Mouse (Mus musculus) gastrocnemius, postnatal 25 days (tissue): ENCODE measurements around the gene Zc3h4. TPM values are rescaled to one million over a fixed set of nuclear protein-coding genes. Genes with fewer than 3 reads are reported as not detected.
A peak's percentile ranks its signal among the peaks of the same experiment; 100 is the strongest.

Experiments used
- DNase-seq: peaks from one replicate; pipeline ENCODE4 v3.0.0; 2022
- total RNA-seq, 2 experiments: library from RNA; stranded (reverse); gene quantifications; 1 replicate in 1 of 2; 2 replicates in 1 of 2; pipeline ENCODE4 v1.2.3; 2021

Gene Zc3h4
- total RNA-seq, 2 experiments from 2014 or later, result 22.4 to 25.6 TPM

DNA sequence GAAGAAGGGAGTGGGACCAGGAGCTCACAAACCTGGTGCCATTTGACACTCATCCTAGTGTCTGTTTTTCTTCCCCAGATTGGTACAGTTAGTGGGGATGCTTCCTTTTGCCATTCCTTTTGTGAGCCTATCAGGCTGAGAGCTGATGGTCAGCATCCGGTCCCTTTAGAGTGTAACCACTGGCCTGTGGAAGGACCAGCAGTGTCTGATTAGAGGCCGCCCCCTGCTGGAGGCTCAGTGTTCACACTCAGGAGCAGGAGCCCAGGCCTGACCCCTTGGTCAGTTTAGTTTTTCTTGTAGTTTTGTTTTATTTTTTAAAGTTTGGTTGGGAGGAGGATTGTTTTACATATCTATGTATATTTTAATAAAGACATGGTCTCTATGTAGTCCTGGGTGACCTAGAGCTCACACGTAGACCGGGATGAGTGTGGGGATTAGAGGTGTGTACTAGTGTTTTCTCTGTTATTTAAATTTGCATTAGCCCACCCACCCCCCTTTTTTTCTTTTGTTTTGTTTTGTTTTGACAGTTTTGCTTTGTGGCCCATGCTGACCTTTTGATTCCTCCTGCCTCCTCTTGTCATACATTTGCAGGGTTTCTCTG is 25.5 kb downstream of the Zc3h4 start:
- peak; percentile 74 for DNase-seq

DNA sequence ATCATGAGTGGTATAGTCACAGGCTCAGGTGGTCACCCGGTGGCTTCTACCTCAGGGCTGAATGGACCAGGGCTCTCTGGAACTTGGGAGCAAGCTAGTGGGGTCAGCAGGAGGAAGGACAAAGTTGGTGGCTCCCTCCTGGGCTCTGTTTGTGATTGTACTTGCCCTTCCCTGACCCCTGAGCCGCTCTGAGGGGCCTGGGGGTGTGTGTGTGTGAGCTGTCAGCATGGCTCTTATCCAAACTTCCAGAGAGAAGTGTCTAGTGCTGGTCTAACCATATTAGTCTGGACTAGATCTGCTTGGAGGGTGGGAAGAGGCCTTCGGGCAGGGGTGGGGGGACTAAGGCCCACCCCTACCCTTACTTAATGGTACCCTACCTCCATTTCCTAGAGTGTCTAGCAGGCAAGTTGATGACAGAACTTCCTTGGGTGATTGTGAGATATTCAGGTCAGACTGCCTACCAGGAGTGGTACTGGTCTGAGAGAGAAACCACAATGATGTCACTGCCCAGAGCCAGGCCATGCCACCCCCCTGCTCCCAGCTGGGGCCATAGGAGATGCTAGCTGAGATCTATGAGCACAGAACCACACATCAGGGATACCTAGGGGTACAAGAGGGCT is 32.8 kb downstream of the Zc3h4 start:
- no peak for DNase-seq

DNA sequence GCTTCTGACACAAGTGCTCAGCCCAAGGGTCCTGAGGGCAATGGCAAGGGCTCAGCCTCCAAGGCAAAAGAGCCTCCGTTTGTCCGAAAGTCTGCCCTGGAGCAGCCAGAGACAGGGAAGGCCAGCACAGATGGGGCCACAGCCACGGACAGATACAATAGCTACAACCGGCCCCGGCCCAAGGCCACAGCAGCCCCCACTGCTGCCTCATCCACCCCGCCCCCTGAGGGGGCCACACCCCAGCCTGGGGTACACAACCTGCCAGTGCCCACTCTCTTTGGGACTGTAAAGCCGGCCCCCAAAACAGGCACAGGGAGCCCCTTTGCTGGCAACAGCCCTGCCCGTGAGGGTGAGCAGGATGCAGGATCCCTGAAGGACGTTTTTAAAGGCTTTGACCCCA is 34.4 kb downstream of the Zc3h4 start:
- DNase-seq, result no peak

DNA sequence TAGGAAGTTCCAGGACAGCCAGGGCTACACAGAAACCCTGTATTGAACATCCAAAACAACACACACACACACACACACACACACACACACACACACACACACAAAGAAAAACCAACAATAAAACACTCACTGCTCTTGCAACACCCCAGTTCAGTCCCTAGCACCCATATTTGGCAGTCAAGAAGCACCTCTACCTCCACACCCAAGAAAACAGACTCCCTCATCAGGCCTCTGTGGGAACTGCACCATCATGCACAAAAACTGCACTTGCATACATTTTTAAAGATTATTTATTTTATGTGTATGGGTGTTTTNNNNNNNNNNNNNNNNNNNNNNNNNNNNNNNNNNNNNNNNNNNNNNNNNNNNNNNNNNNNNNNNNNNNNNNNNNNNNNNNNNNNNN is 40.5 kb downstream of the Zc3h4 start:
- DNase-seq, result no peak

DNA sequence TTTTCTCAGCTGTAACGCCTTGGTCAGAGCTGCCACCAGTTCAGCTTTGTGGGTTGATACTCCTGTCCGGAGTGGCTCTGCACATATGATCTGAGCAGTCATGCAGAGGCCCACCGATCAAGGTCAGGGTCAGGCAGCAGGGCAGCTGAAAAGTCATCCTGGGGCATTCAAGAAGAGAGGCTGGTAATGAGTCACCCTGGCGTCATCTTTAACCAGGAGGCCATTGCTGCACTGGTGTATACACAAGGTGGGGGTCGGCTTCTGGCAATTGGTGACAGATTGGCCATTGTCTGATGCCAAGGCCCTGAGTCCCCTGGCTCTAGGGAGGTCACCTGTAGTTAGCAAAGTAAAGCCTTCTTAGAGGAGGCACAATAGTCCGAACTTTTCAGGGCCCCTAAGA is 50.9 kb downstream of the Zc3h4 start:
- DNase-seq, result no peak

DNA sequence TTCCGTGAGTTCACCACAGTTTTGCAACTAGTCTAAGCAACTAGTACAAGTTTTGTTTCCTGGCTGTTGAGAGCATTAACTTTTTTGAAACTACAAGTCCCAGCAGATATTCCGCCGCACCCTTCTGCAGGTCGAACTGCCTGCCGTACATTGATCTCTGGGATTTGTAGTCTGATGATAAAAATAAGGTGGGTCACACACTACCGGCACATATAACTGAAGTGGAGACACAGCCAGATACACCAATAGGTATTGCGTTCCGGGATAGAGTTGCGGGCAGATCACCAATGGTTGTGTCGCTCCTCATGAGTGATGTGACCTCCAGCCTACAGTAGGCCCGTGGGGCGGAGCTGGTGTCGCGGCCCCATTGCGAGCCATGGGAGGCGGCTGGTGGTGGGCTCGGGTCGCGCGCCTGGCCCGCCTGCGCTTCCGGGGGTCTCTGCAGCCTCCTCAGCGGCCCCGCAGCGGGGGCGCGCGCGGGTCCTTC is 51.9 kb downstream of the Zc3h4 start, which contains the start of gene Tmem160:
Gene Tmem160 (plus strand): TSS at position 193 of the 487 bp plus-strand sequence.
- DNase-seq, result peak; percentile 94

DNA sequence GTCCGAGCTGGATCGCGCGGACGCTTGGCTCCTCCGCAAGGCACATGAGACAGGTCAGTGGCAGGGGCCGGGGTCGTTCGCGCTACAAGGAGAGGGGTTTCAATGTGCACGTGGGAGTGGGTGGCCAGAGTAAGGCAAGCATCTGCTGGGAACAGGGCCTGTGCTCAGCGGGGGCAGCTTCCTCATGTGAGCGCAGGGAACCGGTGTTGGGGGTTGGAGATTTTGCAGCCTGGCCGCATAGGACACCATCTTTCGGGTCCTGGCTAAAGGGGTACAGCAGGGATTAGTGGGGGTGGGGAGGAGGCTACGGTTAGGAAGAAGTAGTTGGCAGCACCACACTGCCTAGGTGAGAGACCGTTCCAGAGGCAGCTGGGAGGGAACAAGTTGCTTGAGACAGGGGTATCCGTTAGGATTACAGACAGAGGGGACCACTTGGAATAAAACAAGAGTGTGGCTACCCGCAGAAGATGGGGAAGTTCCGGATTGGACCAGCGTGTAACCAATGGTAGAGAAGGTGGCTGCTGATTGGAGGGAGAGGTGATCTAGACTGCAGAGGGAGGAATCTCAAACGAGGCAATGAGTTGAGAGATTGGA is 52.5 kb downstream of the Zc3h4 start:
- peak; percentile 31 for DNase-seq

DNA sequence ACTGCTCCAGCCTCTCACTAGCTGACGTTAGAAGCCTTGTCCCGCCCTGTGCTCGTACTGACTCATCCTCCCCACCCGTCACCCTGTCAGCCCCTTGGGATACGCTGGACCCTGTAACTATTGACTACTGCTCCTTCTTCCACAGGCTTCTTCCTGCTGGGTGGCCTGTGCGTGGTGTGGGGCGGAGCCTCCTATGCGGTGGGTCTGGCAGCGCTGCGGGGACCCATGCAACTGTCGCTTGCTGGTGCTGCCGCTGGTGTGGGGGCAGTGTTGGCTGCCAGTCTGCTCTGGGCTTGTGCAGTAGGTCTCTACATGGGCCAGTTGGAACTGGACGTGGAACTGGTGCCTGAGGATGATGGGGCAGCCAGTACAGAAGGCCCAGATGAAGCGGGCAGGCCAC is 54.3 kb downstream of the Zc3h4 start:
- no peak for DNase-seq

DNA sequence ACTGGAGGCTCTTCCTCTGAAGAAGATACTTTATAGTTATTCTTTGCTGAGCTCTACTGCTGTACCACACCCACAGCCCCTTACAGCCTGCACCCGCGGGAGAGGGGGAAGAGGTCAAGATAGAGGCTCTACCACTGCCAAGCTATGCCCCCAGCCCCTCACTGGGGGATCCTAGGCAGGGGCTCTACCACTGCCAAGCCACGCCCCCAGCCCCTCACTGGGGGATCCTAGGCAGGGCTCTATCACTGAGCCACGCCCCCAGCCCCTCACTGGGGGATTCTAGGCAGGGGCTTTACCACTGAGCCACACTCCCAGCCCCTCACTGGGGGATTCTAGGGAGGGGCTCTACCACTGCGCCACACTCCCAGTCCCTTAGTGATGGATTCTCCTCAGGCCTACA is 55.6 kb downstream of the Zc3h4 start:
- no peak for DNase-seq

DNA sequence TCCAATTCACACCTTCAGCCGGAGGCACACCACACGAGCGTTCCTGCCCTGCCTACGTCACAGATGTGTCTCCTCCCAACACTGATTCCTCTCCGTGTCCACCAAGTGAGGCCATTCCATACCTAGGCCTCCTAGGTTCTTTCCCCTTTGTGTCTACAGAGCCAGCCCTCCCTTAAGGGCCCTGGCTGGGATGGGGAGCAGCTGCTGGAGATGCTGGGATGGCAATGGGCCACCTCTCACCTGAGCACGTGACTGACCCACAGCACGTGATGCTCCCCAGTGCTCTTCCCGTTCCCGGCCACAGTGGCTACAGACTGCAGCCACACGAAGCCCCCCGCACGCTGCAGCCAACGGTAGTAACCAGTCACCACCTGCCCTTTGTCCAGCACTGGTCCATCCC is 59.9 kb downstream of the Zc3h4 start:
- no peak for DNase-seq

DNA sequence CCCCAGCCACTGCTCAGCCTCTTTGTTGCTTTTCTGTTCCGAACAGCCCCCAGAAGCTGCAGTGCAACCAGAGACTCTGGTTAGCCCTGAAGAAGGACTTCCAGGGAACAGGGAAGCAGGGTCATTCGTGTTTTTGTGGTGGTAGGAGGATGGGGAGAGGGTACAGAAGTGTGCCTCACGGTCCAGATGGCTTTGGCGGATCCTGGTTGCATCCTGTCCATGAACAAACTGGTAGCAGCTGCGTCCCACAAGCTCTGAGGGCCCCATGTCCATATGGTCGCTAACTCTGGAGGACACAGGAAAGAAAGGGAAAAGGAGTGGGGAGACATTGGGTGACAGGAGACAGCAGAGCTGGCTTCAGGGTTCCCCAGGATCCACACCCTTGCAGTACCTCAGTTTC is 60.4 kb downstream of the Zc3h4 start:
- no peak for DNase-seq

DNA sequence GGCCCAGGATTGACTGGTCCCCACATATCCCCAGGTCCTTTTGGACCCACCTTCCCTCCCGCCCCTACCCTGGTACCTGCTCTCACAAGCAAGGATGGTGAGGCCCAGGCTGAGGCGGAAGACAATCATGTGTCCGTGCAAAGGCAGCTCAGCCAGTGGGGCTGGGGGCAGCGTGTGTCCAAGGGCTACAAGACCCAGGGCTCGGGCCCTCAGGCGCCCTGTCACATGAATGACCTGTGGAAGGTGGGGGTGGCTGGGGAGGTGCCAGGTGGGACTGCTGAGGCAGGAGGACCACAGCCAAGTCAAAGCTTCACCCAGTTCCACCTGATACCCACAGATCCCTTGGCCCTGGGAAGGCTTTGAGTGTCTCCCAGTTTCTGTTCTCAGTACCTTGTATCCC is 61.0 kb downstream of the Zc3h4 start:
- DNase-seq, result no peak

DNA sequence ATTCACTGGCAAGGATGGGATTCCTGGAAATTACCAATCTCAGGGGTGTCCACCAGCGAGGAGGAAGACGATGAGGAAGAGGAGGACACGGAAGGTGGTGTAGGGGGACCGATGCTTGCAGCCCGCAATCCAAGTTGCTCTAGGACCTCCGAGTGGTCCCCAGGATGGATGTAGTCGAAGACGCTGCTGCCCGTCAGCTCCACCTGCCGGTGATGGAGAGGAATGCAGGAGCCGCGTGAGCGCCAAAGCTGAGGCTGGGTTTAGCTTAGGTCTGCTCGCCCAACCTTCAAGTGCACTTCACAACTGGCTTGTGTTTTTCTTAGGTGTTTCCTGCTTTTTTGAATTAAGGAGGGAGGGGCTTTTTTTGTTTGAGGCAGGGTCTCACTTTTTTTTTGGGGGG is 62.5 kb downstream of the Zc3h4 start:
- DNase-seq, result peak; percentile 42

DNA sequence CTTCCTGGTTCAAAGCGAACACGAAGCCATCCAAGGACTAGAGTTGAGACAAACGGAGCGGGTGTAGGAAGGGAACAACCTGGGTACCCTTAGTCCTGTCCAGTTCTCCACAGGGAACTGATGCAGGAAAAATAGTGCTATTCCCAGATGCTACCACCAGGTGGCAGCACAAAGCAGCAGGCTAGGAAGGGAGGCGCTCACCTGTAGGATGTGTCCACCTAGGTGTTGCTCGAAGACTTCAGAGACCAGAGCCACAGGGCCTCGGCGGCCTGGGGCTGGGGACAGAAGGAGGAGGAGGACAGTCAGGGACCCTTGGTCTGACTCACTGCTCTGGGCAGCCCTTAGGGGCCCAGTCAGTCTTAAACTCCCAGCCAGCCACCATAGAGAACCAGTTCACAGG is 64.5 kb downstream of the Zc3h4 start:
- DNase-seq, result peak; percentile 17

DNA sequence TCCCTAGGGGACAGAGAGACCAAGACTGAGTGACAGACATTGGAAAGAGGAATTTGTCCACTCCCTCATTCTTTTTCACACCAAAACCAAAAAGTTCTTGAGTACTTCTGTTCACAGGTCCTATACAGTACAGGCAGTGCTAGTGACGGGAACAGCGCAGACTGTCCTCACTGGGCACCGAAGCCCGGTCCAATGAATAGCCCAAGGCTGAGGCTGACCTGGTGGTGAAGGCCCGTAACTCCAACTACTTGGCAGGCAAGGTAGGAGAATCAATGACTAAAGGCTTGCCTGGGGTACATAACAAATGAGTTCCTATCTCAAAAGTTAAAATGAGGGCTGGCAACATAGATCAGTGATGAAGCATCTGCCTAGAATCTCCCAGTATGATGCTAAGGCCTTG is 64.9 kb downstream of the Zc3h4 start:
- DNase-seq, result no peak

DNA sequence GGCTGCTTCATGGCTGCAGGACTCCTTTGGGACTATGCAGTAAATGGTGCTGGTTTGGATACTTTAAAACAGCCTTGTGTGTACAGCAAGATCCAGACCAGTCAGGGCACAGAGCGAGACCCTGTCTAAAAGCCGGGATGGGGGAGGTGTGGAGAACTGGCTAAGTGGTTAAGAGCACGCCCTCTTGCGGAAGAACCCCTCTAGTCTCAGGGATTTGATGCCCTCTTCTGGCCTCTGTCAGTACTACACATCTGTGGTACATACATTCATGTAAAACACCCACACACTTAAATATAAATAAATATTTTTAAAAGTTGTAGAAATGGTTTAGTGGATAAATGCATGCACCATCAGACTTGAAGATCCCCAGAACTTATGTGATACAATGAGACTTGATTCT is 65.9 kb downstream of the Zc3h4 start:
- no peak for DNase-seq

DNA sequence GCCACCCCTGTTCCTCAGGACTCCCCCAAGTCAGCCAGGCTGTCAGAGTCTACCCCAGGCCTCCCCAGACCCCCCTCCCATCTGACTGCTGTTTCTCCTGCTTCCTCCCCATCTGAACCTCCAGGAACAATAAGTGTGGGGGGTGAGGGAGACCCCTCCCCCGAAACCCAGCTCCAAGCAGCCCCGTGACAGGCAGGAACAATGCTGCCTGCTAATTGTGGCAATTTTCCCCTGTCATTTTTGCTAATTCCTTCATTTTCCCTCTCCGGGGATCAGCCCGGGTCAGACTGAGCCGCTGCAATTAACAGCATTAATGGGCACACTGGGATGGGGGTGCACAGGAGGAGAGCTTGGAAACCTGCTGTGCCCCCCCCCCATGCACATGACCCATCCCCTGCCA is 67.4 kb downstream of the Zc3h4 start:
- no peak for DNase-seq

DNA sequence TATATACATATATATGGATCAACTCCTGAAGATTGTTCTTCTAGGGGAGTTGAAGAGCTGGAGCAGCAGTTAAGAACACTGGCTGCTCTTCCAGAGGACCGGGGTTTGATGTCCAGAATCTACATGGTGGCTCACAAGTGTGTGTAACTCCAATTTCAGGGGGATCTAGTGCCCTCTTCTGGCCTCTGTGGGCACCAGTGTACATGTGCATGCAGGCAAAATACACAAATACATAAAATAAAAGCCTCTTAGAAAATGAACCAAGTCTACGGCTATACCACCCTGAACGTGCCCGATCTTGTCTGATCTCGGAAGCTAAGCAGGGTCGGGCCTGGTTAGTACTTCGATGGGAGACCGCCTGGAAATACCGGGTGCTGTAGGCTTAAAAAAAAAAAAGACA is 70.8 kb downstream of the Zc3h4 start:
- DNase-seq, result no peak

DNA sequence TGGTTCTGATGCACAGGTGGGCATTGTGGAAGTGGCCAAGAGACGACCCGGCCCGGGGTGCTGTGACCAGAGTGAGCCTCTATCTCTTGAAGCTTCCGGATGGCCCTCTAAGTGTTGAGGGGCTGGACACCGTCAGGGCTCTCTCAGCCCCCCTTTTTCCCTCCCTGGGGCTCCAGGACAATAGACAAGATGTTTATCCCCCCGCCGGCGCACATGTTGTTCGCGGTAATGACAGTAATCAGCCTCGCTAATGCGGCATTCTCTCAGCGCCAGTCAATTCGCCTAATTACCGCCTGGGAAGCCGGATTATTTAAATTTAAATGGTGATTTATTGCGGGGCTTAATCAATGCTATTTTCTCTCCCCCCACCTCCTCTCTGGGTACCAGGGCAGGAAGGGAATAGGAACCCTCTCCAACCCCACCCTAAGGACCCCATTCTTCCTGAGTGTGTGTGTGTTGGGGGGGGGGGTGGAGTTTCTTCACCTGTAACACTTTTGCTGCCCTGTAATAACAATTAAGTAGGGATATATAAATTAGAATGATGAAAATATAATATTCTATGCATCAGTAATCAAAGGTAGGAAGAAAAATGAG is 71.5 kb downstream of the Zc3h4 start:
- no peak for DNase-seq

DNA sequence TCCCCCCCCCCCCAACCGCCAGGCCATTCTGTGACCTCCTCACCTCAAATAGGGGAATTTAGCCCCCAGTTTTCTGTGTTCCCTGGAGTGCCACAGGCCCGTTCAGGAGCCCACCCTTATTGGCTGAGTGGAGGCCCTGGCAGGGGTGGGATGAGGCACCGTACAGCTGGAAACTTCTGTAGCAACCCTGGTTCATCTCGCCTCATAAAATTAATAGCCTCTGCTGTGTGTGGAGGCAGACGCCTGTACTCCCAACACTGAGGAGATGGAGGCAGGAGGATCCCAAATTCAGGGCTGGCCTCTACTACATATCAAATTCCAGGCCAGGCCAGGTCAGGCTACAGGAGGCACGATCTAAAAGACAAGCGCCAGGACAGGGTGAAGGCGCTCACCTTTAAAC is 73.1 kb downstream of the Zc3h4 start:
- DNase-seq, result no peak

DNA sequence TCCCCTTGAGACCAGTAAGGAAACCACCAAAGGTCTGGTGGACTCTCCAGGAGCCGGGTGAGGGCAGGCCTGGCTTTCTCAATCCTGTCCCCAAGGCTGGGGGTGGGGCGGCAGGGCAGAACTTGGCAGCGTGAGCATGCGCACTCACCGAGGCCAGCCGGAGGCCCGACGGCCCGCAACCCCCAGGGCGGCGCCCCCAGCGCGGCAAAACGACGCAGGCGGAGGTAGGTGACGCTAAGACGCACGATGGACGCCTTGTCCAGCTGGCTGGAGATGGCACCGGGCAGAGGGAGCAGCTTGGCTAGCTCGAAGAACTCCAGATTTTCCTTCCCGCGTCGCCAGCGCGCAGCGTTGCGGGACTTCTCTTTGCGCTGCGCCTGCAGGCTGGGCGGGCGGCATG is 73.7 kb downstream of the Zc3h4 start:
- DNase-seq, result no peak

DNA sequence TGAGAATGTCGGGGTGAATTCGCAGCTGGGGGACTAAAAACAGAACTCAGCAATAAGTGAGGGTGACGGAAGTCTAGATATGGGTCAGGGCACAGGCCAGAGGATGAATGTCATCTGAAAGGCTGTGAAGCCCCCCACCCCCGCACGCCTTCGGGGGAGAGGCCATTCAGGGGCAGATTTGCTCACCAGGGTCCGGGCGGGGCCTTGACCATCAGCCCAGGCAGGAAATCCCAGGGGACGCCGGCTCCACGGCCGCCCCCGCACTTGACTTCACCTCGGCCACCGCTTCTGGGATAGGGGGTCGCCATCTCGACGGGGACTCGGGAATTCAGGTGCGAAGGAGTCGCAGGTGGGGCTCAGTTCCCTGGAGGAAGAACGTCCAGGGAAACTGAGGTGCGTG is 74.6 kb downstream of the Zc3h4 start:
- DNase-seq, result no peak

DNA sequence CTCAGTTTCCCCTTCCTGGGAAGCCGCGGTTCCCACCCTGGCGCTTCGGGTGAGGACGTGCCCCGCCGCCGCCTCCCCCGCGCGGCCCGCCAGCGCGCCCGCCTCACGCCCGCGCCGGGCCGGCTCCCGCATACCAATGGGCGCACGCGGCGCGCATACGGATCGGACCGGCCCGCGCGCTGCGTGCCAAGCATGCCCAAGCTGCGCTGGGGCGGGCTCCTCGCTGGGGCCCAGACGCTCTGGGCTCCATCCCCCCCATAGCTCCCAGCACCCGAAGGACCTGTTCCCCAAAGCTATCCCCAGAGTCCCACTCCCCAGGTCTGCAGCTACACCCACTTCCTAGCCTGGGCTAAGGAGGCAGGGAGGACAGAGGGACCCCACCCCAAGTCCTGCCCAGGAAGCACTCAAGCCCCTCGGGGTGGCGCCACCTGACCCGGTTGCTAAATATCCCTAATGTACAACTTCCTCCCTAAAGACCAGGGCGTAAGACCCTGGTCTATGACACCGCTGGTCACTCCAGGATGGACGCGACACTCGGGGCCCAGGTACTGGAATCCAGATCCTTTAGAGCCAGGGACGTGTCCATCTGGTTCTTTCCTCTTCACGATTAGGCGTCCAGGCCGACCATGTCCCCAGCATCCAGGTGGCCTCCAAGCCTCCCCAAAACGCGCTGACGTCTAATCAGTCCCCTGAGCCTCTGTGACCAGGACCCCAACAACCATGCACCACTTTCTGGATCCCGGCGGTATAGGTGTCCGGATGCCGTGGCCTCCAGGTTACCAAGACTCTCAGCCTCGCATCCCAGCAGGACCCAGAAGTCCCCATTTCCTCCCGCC is 75.3 kb downstream of the Zc3h4 start:
- no peak for DNase-seq
